Mouse (Mus musculus) forebrain, embryonic 11.5 days (tissue): ENCODE measurements at regions not wholly inside any gene's neighbourhood (a gene's known extent, or its start where the extent isn't known, plus 50 kb on each side); places are given as distances from the start of the nearest gene placed in this dataset.
A peak's percentile ranks its signal among the peaks of the same experiment; 100 is the strongest.

Source experiments
- ATAC-seq: fragments of 200-750 bp; cut with Nextera tagmentation; replicated peaks from 2 replicates; pipeline ENCODE4 v1.8.0; 2017; ENCODE audit warnings: moderate TSS enrichment; ENCODE audit not compliant: low FRiP score
- DNase-seq: peaks from one replicate; pipeline ENCODE4 v3.0.0-alpha.2; 2017; ENCODE audit warnings: low spot score
- H3K27ac ChIP-seq: fragments of 300-500 bp; sonication (generic); 2 replicates; pipeline ENCODE4 v1.5.1; 2014; ENCODE audit warnings: low read depth, low read length
- H3K27me3 ChIP-seq: fragments of 300-500 bp; sonication (generic); 2 replicates; pipeline ENCODE4 v1.6.1; 2014; ENCODE audit warnings: mild to moderate bottlenecking, low read length, mixed read lengths; ENCODE audit not compliant: control insufficient read depth, insufficient read depth
- H3K36me3 ChIP-seq: fragments of 300-500 bp; sonication (generic); 2 replicates; pipeline ENCODE4 v1.6.1; 2014; ENCODE audit warnings: mild to moderate bottlenecking, low read length, moderate library complexity, mixed read lengths; ENCODE audit not compliant: control insufficient read depth, insufficient read depth
- H3K4me1 ChIP-seq: fragments of 300-500 bp; sonication (generic); replicated peaks from 2 replicates; pipeline ENCODE4 v1.6.1; 2014; ENCODE audit warnings: low read length, mixed read lengths; ENCODE audit not compliant: control insufficient read depth, insufficient read depth
- H3K4me2 ChIP-seq: fragments of 300-500 bp; sonication (generic); 2 replicates; pipeline ENCODE4 v1.6.1; 2014; ENCODE audit warnings: low read depth, mild to moderate bottlenecking, low read length, moderate library complexity, mixed read lengths; ENCODE audit not compliant: severe bottlenecking
- H3K4me3 ChIP-seq: fragments of 300-500 bp; sonication (generic); 2 replicates; pipeline ENCODE4 v1.5.1; 2014; ENCODE audit warnings: low read depth, low read length
- H3K9ac ChIP-seq: fragments of 300-500 bp; sonication (generic); 2 replicates; pipeline ENCODE4 v1.6.1; 2014; ENCODE audit warnings: low read length
- H3K9me3 ChIP-seq: fragments of 300-500 bp; sonication (generic); 2 replicates; pipeline ENCODE4 v1.6.1; 2016; ENCODE audit warnings: low read length, mixed read lengths; ENCODE audit not compliant: control insufficient read depth
- WGBS: fragments of 180-500 bp; shearing (Covaris S2); extraction: QIAGEN DNeasy Blood & Tissue Kit; methylation state at CpG from one replicate; pipeline ENCODE4 v1.1.7; 2014; 5-methylcytosine and 5-hydroxymethylcytosine counted together

- Histone ChIP-seq H3K4me1 (no peaks in the 10 kb centered on the region), H3K27ac (no peak overlapping the region), H3K36me3 (no peaks in the 10 kb centered on the region), H3K4me2 (no peak overlapping the region), H3K9me3 (no peaks in the 10 kb centered on the region; the same call in 1 of the 2 replicates), H3K4me3 (no peak overlapping the region), H3K9ac (no peak overlapping the region), H3K27me3 (no peaks in the 10 kb centered on the region)
- ATAC-seq, result no peak
- 29% methylated on average over 6 of the region's 6 CpGs for WGBS
- peak; percentile 84 for DNase-seq
Observed at GRCm38 (mm10) chr5:121078531-121078930, 68.6 kb upstream of the Rph3a start.

GRCm38 (mm10) chr5:121076741-121077140 lies 66.8 kb upstream of the Rph3a start:
- Histone ChIP-seq H3K4me1 (no peaks in the 10 kb centered on the region), H3K4me2 (no peak overlapping the region), H3K4me3 (no peak overlapping the region), H3K9ac (no peak overlapping the region), H3K36me3 (no peaks in the 10 kb centered on the region), H3K27ac (no peak overlapping the region), H3K27me3 (no peaks in the 10 kb centered on the region), H3K9me3 (no peaks in the 10 kb centered on the region; the same call in 1 of the 2 replicates)
- WGBS, result 80% methylated on average over 7 of the region's 7 CpGs
- DNase-seq, result no peak
- ATAC-seq, result no peak

DNA sequence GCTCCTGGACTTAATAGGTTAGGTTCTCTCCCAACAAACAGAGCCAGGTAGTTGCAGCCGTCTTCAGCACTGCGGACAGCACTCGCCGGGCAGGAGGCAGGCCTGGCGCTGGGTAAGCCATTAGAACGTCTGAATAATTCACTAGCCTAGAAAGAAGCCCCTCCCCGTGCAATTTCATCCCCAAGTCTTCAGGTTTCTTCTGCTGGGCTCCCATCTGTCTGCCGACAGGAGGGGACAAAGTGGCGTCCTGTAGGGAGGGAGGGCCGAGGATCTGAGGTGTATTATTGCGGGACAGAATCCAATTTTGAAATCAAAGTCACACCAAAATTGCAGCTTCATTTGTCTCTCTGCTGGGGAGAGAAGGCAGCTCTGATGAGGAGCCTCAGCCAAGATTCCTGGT lies 58.9 kb upstream of the Rph3a start:
- WGBS, result 9% methylated on average over 11 of the region's 11 CpGs
- Histone ChIP-seq H3K9ac (no peak overlapping the region), H3K9me3 (no peaks in the 10 kb centered on the region), H3K27me3 (no peaks in the 10 kb centered on the region), H3K4me1 (no peaks in the 10 kb centered on the region), H3K4me2 (no peak overlapping the region), H3K27ac (no peak overlapping the region), H3K36me3 (no peaks in the 10 kb centered on the region), H3K4me3 (no peak overlapping the region)
- DNase-seq (peak; percentile 59), ATAC-seq (no peak)

DNA sequence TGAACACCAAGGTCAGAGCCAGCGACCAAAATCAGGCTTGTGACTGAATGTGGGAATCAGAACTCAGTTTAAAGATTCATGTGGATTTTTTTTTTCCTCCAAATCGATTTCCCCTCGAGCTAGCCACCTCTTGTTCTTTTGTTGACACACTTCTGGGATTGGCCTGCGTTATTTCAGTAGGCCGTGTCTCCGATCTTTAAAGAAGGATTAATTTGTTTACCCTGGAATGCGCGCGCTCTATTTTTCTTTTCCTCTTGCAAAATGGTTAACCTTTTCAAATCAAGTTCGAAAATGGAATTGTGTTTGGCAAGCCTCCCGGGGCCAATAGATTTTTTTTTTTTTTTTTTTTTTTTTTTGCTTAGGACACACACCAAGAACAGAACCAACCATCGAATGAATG lies 54.8 kb upstream of the Rph3a start:
- no peaks in the 10 kb centered on the region for H3K9me3 ChIP-seq
- no peak overlapping the region for H3K27ac ChIP-seq
- no peaks in the 10 kb centered on the region for H3K27me3 ChIP-seq
- H3K36me3 ChIP-seq, result no peaks in the 10 kb centered on the region
- no peak for ATAC-seq
- no peak overlapping the region for H3K4me2 ChIP-seq
- 74% methylated on average over 12 of the region's 12 CpGs for WGBS
- no peaks in the 10 kb centered on the region for H3K4me1 ChIP-seq
- DNase-seq, result no peak
- no peak overlapping the region for H3K4me3 ChIP-seq
- H3K9ac ChIP-seq, result no peak overlapping the region

DNA sequence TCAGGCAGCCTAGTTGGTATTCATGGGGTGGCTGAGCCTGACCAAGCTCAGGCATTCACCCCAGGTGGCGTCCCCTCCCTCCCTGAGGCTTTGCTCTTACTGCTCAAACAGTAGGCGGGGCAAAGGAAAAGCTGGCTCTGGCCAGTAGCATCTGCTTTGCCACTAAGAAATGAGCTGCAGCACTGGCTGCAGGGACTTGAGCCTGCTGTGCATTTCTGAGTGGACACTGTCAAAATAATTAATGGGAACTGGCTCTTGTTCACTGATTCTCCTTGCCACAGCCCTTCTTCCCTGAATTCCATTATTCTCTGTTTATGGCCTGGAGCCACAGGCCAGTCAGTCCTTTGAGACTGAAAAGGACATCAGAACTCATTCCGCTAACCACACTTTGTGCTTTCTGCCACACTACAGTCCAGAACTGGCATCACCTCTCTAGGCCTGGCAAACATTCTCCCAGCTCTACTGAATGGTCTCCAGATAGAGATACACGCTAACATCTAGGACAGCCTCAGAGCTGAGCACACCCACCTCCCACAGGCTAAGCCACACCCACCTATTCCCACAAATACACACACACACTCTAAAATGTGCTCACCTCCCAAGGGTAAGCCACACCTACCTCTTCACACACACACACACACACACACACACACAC lies 53.2 kb upstream of the Rph3a start:
- H3K9me3 ChIP-seq, result no peaks in the 10 kb centered on the region
- no peak overlapping the region for H3K9ac ChIP-seq
- no peak overlapping the region for H3K4me2 ChIP-seq
- H3K36me3 ChIP-seq, result no peaks in the 10 kb centered on the region
- WGBS, result 50% methylated on average over 4 of the region's 4 CpGs
- no peak overlapping the region for H3K4me3 ChIP-seq
- no peak for DNase-seq
- no peaks in the 10 kb centered on the region for H3K27me3 ChIP-seq
- no peak overlapping the region for H3K27ac ChIP-seq
- ATAC-seq, result no peak
- H3K4me1 ChIP-seq, result no peaks in the 10 kb centered on the region

GRCm38 (mm10) chr5:121061688-121062087 lies 51.8 kb upstream of the Rph3a start:
- DNase-seq, result no peak
- ATAC-seq, result no peak
- H3K9me3 ChIP-seq, result no peaks in the 10 kb centered on the region
- no peak overlapping the region for H3K4me3 ChIP-seq
- no peaks in the 10 kb centered on the region for H3K4me1 ChIP-seq
- no peak overlapping the region for H3K27ac ChIP-seq
- no peak overlapping the region for H3K9ac ChIP-seq
- WGBS, result 56% methylated on average over 2 of the region's 2 CpGs
- H3K27me3 ChIP-seq, result no peaks in the 10 kb centered on the region
- no peaks in the 10 kb centered on the region for H3K36me3 ChIP-seq
- no peak overlapping the region for H3K4me2 ChIP-seq
